Mouse (Mus musculus) ES-Bruce4 (cell line): ENCODE measurements around the gene Pnmt.

Source experiments
- CTCF ChIP-seq: IDR thresholded peaks from one replicate; pipeline ENCODE4 v1.8.1; 2011; ENCODE audit warnings: low read depth, low read length
- POLR2A ChIP-seq: IDR thresholded peaks from one replicate; pipeline ENCODE4 v1.8.1; 2011; ENCODE audit warnings: low read length; ENCODE audit not compliant: insufficient read depth

DNA sequence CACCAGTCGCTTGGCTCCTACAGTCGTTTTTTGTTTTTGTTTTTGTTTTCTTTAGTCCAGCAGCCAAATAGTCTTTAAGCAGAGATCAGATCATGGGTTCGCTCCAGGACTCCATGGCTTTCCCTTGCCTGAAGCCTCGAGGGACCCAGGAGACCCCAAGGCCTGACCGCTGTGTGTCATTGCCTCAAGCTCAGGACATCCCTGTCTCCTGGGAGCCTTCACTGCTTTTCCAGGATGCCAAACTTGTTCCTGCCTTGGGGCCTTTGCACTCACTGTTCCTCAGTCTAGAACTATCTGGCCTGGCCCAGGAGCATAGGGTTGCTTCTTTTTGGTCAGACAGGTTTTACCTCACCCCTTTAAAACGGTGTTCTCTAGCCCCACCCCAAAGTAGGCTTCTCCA lies 20.4 kb downstream of the Pnmt start:
- TF ChIP-seq CTCF (no peak), POLR2A (no peak)
